Mouse (Mus musculus) hindbrain, embryonic 12.5 days (tissue): ENCODE data around the gene Glo1. TPM values are rescaled to one million over a fixed set of nuclear protein-coding genes. Genes with fewer than 3 reads are reported as not detected.

Experiments
- ATAC-seq: fragments of 200-750 bp; cut with Nextera tagmentation; 2 replicates; pipeline ENCODE4 v1.8.0; 2017; ENCODE audit warnings: moderate TSS enrichment; ENCODE audit not compliant: low FRiP score
- H3K27ac ChIP-seq: fragments of 300-500 bp; sonication (generic); 2 replicates; pipeline ENCODE4 v1.5.1; 2016; ENCODE audit warnings: mild to moderate bottlenecking
- H3K27me3 ChIP-seq: fragments of 300-500 bp; sonication (generic); 2 replicates; pipeline ENCODE4 v1.6.1; 2016; ENCODE audit warnings: mild to moderate bottlenecking
- H3K36me3 ChIP-seq: fragments of 300-500 bp; sonication (generic); 2 replicates; pipeline ENCODE4 v1.6.1; 2016; ENCODE audit warnings: mild to moderate bottlenecking
- H3K4me1 ChIP-seq: fragments of 300-500 bp; sonication (generic); 2 replicates; pipeline ENCODE4 v1.6.1; 2016
- H3K4me2 ChIP-seq: fragments of 300-500 bp; sonication (generic); replicated peaks from 2 replicates; pipeline ENCODE4 v1.6.1; 2016; ENCODE audit warnings: mild to moderate bottlenecking
- H3K4me3 ChIP-seq: fragments of 300-500 bp; sonication (generic); 2 replicates; pipeline ENCODE4 v1.5.1; 2016; ENCODE audit warnings: mild to moderate bottlenecking
- H3K9ac ChIP-seq: fragments of 300-500 bp; sonication (generic); 2 replicates; pipeline ENCODE4 v1.6.1; 2016; ENCODE audit warnings: mild to moderate bottlenecking, moderate library complexity
- H3K9me3 ChIP-seq: fragments of 300-500 bp; sonication (generic); replicated peaks from 2 replicates; pipeline ENCODE4 v1.6.1; 2016; ENCODE audit warnings: mild to moderate bottlenecking
- WGBS: fragments of 180-500 bp; shearing (Covaris S2); methylation state at CpG from one replicate; pipeline ENCODE4 v1.1.7; 2016; 5-methylcytosine and 5-hydroxymethylcytosine counted together
- polyA plus RNA-seq: library from polyadenylated mRNA; unstranded; fragments of >200 nt; fragmentation: Nextera tagmentation; extraction: Ambion mirVana; gene quantifications from 2 replicates; pipeline ENCODE4 v1.2.1, GENCODE M21; 2016

Gene Glo1
- polyA plus RNA-seq, 1 experiment from 2014 or later, result 186 TPM

- WGBS, result 80% methylated on average over 8 of the region's 8 CpGs
- Histone ChIP-seq H3K4me1 (peaks cover 25% of the 10 kb centered on the region), H3K4me3 (peak overlapping the region; percentile 68; the same call in 1 of the 2 replicates), H3K4me2 (peak overlapping the region; percentile 71), H3K9me3 (no peaks in the 10 kb centered on the region), H3K36me3 (no peaks in the 10 kb centered on the region), H3K9ac (no peak overlapping the region), H3K27me3 (no peaks in the 10 kb centered on the region), H3K27ac (no peak overlapping the region)
- no peak for ATAC-seq
Measured at GRCm38 (mm10) chr17:30574783-30575075, 51.9 kb downstream of the Glo1 start.

GRCm38 (mm10) chr17:30573990-30574782 lies 52.5 kb downstream of the Glo1 start:
- Histone ChIP-seq H3K9ac (no peak overlapping the region), H3K27me3 (no peaks in the 10 kb centered on the region), H3K4me1 (peaks cover 25% of the 10 kb centered on the region), H3K4me3 (no peak overlapping the region), H3K9me3 (no peaks in the 10 kb centered on the region), H3K4me2 (no peak overlapping the region), H3K36me3 (no peaks in the 10 kb centered on the region), H3K27ac (no peak overlapping the region)
- whole genome bisulfite sequencing, result 83% methylated on average over 8 of the region's 8 CpGs
- ATAC-seq, result no peak

GRCm38 (mm10) chr17:30570971-30571370 lies 55.7 kb downstream of the Glo1 start:
- Histone ChIP-seq H3K9ac (no peak overlapping the region), H3K4me3 (no peak overlapping the region), H3K27ac (no peak overlapping the region), H3K4me2 (no peak overlapping the region), H3K36me3 (no peaks in the 10 kb centered on the region), H3K27me3 (no peaks in the 10 kb centered on the region), H3K9me3 (no peaks in the 10 kb centered on the region), H3K4me1 (peaks cover 14% of the 10 kb centered on the region)
- ATAC-seq, result no peak
- WGBS, result 79% methylated on average over 3 of the region's 3 CpGs

- WGBS, result 64% methylated on average over 8 of the region's 8 CpGs
- H3K27ac ChIP-seq, result no peak overlapping the region
- no peak overlapping the region for H3K4me3 ChIP-seq
- no peak overlapping the region for H3K9ac ChIP-seq
- ATAC-seq, result no peak
- no peak overlapping the region for H3K4me2 ChIP-seq
- no peaks in the 10 kb centered on the region for H3K9me3 ChIP-seq
- H3K27me3 ChIP-seq, result no peaks in the 10 kb centered on the region
- no peaks in the 10 kb centered on the region for H3K36me3 ChIP-seq
- H3K4me1 ChIP-seq, result peaks cover 12% of the 10 kb centered on the region
Measured at GRCm38 (mm10) chr17:30570173-30570572, 56.5 kb downstream of the Glo1 start.

GRCm38 (mm10) chr17:30568473-30568872 lies 58.2 kb downstream of the Glo1 start:
- no peak overlapping the region for H3K27ac ChIP-seq
- ATAC-seq, result no peak
- peaks cover 3% of the 10 kb centered on the region; the same call in 1 of the 2 replicates for H3K4me1 ChIP-seq
- H3K36me3 ChIP-seq, result no peaks in the 10 kb centered on the region
- no peaks in the 10 kb centered on the region for H3K9me3 ChIP-seq
- no peaks in the 10 kb centered on the region for H3K27me3 ChIP-seq
- no peak overlapping the region for H3K9ac ChIP-seq
- no peak overlapping the region for H3K4me3 ChIP-seq
- H3K4me2 ChIP-seq, result no peak overlapping the region

- Histone ChIP-seq H3K9me3 (no peaks in the 10 kb centered on the region), H3K9ac (no peak overlapping the region), H3K4me1 (peaks cover under 1% of the 10 kb centered on the region; the same call in 1 of the 2 replicates), H3K4me2 (no peak overlapping the region), H3K36me3 (no peaks in the 10 kb centered on the region), H3K27me3 (no peaks in the 10 kb centered on the region), H3K4me3 (no peak overlapping the region), H3K27ac (no peak overlapping the region)
- ATAC-seq, result no peak
- WGBS, result 83% methylated on average over 7 of the region's 7 CpGs
Measured at GRCm38 (mm10) chr17:30564971-30565370, 61.7 kb downstream of the Glo1 start.

- Histone ChIP-seq H3K27ac (no peak overlapping the region), H3K9ac (no peak overlapping the region), H3K36me3 (no peaks in the 10 kb centered on the region), H3K9me3 (no peaks in the 10 kb centered on the region), H3K27me3 (no peaks in the 10 kb centered on the region), H3K4me3 (no peak overlapping the region), H3K4me1 (no peaks in the 10 kb centered on the region), H3K4me2 (no peak overlapping the region)
- no peak for ATAC-seq
- 93% methylated on average over 3 of the region's 3 CpGs for WGBS
Measured at GRCm38 (mm10) chr17:30564407-30564806, 62.3 kb downstream of the Glo1 start.

GRCm38 (mm10) chr17:30563484-30564075 lies 63.1 kb downstream of the Glo1 start:
- Histone ChIP-seq H3K4me1 (no peaks in the 10 kb centered on the region), H3K27me3 (no peaks in the 10 kb centered on the region), H3K9ac (no peak overlapping the region), H3K9me3 (no peaks in the 10 kb centered on the region), H3K4me2 (no peak overlapping the region), H3K27ac (no peak overlapping the region), H3K4me3 (no peak overlapping the region), H3K36me3 (no peaks in the 10 kb centered on the region)
- WGBS, result 82% methylated on average over 6 of the region's 6 CpGs
- no peak for ATAC-seq

GRCm38 (mm10) chr17:30562770-30563169 lies 63.9 kb downstream of the Glo1 start:
- Histone ChIP-seq H3K9ac (no peak overlapping the region), H3K4me1 (no peaks in the 10 kb centered on the region), H3K36me3 (no peaks in the 10 kb centered on the region), H3K27ac (no peak overlapping the region), H3K4me3 (no peak overlapping the region), H3K4me2 (no peak overlapping the region), H3K9me3 (no peaks in the 10 kb centered on the region), H3K27me3 (no peaks in the 10 kb centered on the region)
- ATAC-seq, result no peak
- 90% methylated on average over 2 of the region's 2 CpGs for WGBS

- Histone ChIP-seq H3K4me3 (no peak overlapping the region), H3K27me3 (no peaks in the 10 kb centered on the region), H3K4me1 (no peaks in the 10 kb centered on the region), H3K36me3 (no peaks in the 10 kb centered on the region), H3K27ac (no peak overlapping the region), H3K9ac (no peak overlapping the region), H3K4me2 (no peak overlapping the region), H3K9me3 (no peaks in the 10 kb centered on the region)
- no peak for ATAC-seq
- WGBS, result 38% methylated on average over 3 of the region's 3 CpGs
Measured at GRCm38 (mm10) chr17:30559536-30559935, 67.1 kb downstream of the Glo1 start.

GRCm38 (mm10) chr17:30558623-30559022 lies 68.0 kb downstream of the Glo1 start:
- H3K4me1 ChIP-seq, result no peaks in the 10 kb centered on the region
- H3K9ac ChIP-seq, result no peak overlapping the region
- H3K36me3 ChIP-seq, result no peaks in the 10 kb centered on the region

GRCm38 (mm10) chr17:30556512-30556911 lies 70.2 kb downstream of the Glo1 start:
- WGBS, result 83% methylated on average over 3 of the region's 3 CpGs
- ATAC-seq, result no peak

More at GRCm38 (mm10) chr17:30558623-30559022, 68.0 kb downstream of the Glo1 start:
- H3K9me3 ChIP-seq, result no peaks in the 10 kb centered on the region
- WGBS, result 85% methylated on average over 2 of the region's 2 CpGs
- H3K4me2 ChIP-seq, result no peak overlapping the region
- no peaks in the 10 kb centered on the region for H3K27me3 ChIP-seq
- no peak overlapping the region for H3K27ac ChIP-seq
- ATAC-seq, result no peak
- H3K4me3 ChIP-seq, result no peak overlapping the region

More at GRCm38 (mm10) chr17:30556512-30556911, 70.2 kb downstream of the Glo1 start:
- H3K9ac ChIP-seq, result no peak overlapping the region
- H3K36me3 ChIP-seq, result no peaks in the 10 kb centered on the region
- H3K4me1 ChIP-seq, result no peaks in the 10 kb centered on the region
- H3K4me3 ChIP-seq, result no peak overlapping the region
- H3K27me3 ChIP-seq, result no peaks in the 10 kb centered on the region
- no peak overlapping the region for H3K27ac ChIP-seq
- no peaks in the 10 kb centered on the region for H3K9me3 ChIP-seq
- no peak overlapping the region for H3K4me2 ChIP-seq
